Mouse (Mus musculus): ENCODE results near the gene Ccdc180. TPM values are rescaled to one million over a fixed set of nuclear protein-coding genes. Genes with fewer than 3 reads are reported as not detected.
A peak's percentile ranks its signal among the peaks of the same experiment; 100 is the strongest.

Gene Ccdc180
- total and polyA plus RNA-seq, 3 experiments = 0.20 TPM; not detected in 2

DNA sequence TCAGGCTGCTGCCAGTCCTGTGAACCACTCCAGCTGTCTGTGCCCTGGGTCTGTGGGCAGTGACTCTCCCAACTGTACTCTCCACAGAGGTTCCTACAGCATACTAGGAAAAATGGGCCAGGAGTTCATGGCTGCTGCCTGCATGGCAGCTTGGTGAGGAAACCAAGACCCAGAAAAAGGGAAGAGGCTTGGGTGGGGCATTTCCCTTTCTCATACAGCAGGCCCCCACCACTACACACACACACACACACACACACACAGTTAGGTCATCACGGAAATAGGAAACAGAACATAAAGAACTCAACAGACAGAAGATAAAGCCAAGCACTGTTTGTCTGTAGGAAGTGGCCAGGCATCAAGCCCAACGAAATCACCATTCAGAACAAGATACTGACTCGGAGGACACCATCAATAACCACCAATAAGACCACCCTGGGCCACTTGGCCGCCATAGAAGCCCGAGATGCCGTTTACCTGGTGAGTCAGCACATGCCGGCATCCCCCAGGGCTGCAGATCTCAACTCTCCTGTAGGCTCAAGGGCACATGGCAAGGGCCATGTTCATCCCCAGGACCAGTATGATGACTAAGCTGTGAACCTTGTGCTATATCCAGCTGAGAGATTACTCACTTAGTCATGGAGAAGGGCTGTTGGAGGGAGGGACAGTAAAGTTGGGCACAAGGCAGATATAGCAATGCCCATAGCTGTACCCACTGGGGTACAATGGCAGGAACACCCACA is 59.2 kb downstream of the Ccdc180 start:
- WGBS = 53% methylated on average over 7 of the region's 7 CpGs
- H3K27ac ChIP-seq = no peak overlapping the region

DNA sequence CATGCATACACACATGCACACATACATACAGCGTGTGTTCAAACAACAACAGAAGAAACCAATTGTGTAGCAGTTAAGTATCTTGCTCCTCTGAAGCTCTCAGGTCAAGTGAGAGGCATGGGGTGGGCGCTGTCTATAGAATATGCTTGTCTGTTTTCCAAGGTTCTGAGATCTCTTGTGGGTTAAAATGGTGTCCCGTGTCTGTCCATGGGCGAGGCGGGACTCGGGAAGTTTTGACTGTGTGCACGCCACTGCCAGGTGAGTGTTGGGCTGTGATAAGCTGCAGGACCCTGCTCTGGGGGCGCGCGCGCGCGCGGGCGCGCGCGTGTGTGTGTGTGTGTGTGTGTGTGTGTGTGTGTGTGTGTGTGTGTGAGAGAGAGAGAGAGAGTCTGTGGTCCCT is 61.7 kb downstream of the Ccdc180 start:
- H3K9ac ChIP-seq (ENCODE audit: low read depth, low read length) = no peak overlapping the region
- H3K4me3 ChIP-seq = no peak overlapping the region
- 97% methylated on average over 12 of the region's 18 CpGs for WGBS
- no peak for DNase-seq
- H3K36me3 ChIP-seq (ENCODE audit: control insufficient read depth, insufficient read depth, low read length) = no peaks in the 10 kb centered on the region
- no peaks in the 10 kb centered on the region for H3K79me2 ChIP-seq (replicated peaks; ENCODE audit: control insufficient read depth, insufficient read depth, low read length)
- intact Hi-C loops (cut with DNase I) = no loop called here
- TF ChIP-seq EP300 (IDR thresholded peaks at IDR 0.05; ENCODE audit: insufficient read depth, low read depth, low read length) (no peak), POLR2A (IDR thresholded peaks at IDR 0.05; ENCODE audit: insufficient read depth, low read depth, low read length) (no peak), CTCF (IDR thresholded peaks at IDR 0.05) (no peak)
- H3K4me1 ChIP-seq (ENCODE audit: control insufficient read depth, insufficient read depth, low read length) = peaks cover 5% of the 10 kb centered on the region
- H3K27me3 ChIP-seq (ENCODE audit: control insufficient read depth, insufficient read depth, low read length) = no peaks in the 10 kb centered on the region
- H3K27ac ChIP-seq = no peak overlapping the region

More for the DNA sequence above, 59.2 kb downstream of the Ccdc180 start:
- TF ChIP-seq EP300 (IDR thresholded peaks at IDR 0.05; ENCODE audit: insufficient read depth, low read depth, low read length) = 0 out of 2 replicates have a peak, but pooled peaks have one; percentile 20
- no peak for TF ChIP-seq CTCF (IDR thresholded peaks at IDR 0.05)
- TF ChIP-seq POLR2A (IDR thresholded peaks at IDR 0.05; ENCODE audit: insufficient read depth, low read depth, low read length) = no peak
- DNase-seq = peak in 1 of 2 experiments; percentile 31
- Histone ChIP-seq H3K27me3 (ENCODE audit: control insufficient read depth, insufficient read depth, low read length) (no peaks in the 10 kb centered on the region), H3K36me3 (ENCODE audit: control insufficient read depth, insufficient read depth, low read length) (no peaks in the 10 kb centered on the region), H3K79me2 (replicated peaks; ENCODE audit: control insufficient read depth, insufficient read depth, low read length) (no peaks in the 10 kb centered on the region), H3K4me3 (no peak overlapping the region), H3K9ac (ENCODE audit: low read depth, low read length) (no peak overlapping the region), H3K4me1 (ENCODE audit: control insufficient read depth, insufficient read depth, low read length) (peaks cover 5% of the 10 kb centered on the region)
- intact Hi-C loops (cut with DNase I) = no loop called here

DNA sequence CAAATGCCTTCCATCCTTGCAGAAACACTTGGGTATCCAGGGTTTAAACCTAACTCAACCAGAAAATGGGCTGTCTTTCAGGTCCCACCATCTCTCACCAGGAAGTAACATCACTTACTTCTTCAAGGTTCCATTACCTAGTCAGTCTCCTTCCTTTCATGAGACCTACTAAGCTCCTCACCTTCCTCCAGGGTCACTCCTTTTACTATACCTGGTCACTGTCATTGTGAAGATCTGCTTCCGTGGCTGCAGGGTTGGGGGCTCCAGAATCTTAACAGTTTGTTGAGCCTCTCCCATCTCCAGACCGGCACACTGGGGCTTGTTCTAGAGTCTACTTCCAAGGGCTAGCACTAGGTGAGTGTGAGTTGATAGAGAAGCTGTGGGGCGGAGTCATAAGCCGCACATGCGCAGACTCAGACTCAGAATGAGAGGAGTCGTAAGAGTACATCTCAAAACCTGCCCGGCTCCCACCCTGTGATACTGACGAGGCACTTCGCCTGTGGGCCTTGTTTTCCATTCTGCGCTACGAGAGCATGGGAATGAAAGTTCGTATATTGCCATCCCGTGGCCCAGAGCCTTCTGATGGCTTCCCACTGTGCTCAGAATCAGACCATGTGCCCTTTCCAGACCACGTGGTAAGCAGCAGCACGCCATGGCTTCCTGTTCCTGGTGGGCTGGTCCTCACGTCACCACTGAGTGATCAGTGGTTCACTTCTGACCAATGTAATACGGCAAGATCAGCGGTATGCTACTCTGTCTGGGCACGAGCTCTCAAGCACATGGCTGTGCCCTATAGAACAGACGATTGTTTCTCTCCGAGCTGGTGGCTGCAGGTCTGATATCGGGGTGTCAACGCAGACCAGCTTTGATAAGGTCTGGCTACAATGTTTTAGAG is 63.2 kb downstream of the Ccdc180 start:
- Histone ChIP-seq H3K36me3 (ENCODE audit: control insufficient read depth, insufficient read depth, low read length) (no peaks in the 10 kb centered on the region), H3K4me1 (ENCODE audit: control insufficient read depth, insufficient read depth, low read length) (peaks cover 5% of the 10 kb centered on the region), H3K27ac (no peak overlapping the region), H3K27me3 (ENCODE audit: control insufficient read depth, insufficient read depth, low read length) (no peaks in the 10 kb centered on the region), H3K79me2 (replicated peaks; ENCODE audit: control insufficient read depth, insufficient read depth, low read length) (no peaks in the 10 kb centered on the region), H3K4me3 (no peak overlapping the region), H3K9ac (ENCODE audit: low read depth, low read length) (no peak overlapping the region)
- DNase-seq = no peak
- WGBS = 87% methylated on average over 23 of the region's 23 CpGs
- intact Hi-C loops (cut with DNase I) = no loop called here
- no peak for TF ChIP-seq EP300 (IDR thresholded peaks at IDR 0.05; ENCODE audit: insufficient read depth, low read depth, low read length)
- no peak for TF ChIP-seq CTCF (IDR thresholded peaks at IDR 0.05)
- no peak for TF ChIP-seq POLR2A (IDR thresholded peaks at IDR 0.05; ENCODE audit: insufficient read depth, low read depth, low read length)

DNA sequence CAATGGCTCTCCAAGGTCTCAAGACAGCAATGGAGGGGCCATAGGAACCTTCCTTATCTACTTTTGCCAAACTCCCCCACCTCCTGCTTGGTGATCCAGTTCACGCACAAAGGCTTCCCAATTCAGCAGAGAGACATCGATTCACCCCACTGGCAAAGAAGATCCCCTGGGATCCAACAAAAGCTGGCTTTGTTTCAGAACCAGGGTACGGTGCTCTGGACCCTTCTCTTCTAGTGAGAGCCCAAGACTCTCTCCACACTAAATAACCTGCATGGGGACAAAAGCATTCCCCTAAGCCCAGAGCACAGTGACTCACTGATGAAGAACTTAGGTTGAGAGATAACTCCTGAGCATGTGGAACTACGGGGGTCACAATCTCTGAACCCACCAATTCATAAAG is 65.1 kb downstream of the Ccdc180 start:
- H3K9ac ChIP-seq (ENCODE audit: low read depth, low read length) = no peak overlapping the region
- WGBS = 83% methylated on average over 4 of the region's 4 CpGs
- no peaks in the 10 kb centered on the region for H3K27me3 ChIP-seq (ENCODE audit: control insufficient read depth, insufficient read depth, low read length)
- no peaks in the 10 kb centered on the region for H3K36me3 ChIP-seq (ENCODE audit: control insufficient read depth, insufficient read depth, low read length)
- intact Hi-C loops (cut with DNase I) = no loop called here
- no peak for DNase-seq
- TF ChIP-seq CTCF (IDR thresholded peaks at IDR 0.05) = no peak
- TF ChIP-seq POLR2A (IDR thresholded peaks at IDR 0.05; ENCODE audit: insufficient read depth, low read depth, low read length) = no peak
- TF ChIP-seq EP300 (IDR thresholded peaks at IDR 0.05; ENCODE audit: insufficient read depth, low read depth, low read length) = no peak
- H3K27ac ChIP-seq = no peak overlapping the region
- no peak overlapping the region for H3K4me3 ChIP-seq
- no peaks in the 10 kb centered on the region for H3K79me2 ChIP-seq (replicated peaks; ENCODE audit: control insufficient read depth, insufficient read depth, low read length)
- H3K4me1 ChIP-seq (ENCODE audit: control insufficient read depth, insufficient read depth, low read length) = no peaks in the 10 kb centered on the region

DNA sequence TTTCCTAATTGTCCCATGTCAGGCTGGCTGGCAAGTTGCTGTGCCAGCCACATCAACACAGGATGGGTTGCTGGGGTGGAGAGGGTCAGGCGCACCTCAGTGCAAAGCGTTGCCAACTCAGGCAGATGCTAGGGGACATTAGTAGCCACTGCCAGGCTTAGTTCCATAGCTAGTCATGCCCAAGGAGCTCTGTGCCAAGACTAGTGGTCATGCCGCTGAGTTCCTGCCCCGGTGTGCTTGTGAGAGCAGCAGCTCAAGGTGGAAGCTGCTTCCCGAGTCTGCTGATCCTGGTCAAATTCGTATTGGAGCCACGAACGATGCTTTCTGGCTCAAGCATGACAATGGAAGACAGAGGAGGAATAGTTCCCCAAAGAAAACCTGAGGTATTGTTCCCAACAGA is 66.0 kb downstream of the Ccdc180 start:
- Histone ChIP-seq H3K36me3 (ENCODE audit: control insufficient read depth, insufficient read depth, low read length) (no peaks in the 10 kb centered on the region), H3K9ac (ENCODE audit: low read depth, low read length) (no peak overlapping the region), H3K27ac (no peak overlapping the region), H3K27me3 (ENCODE audit: control insufficient read depth, insufficient read depth, low read length) (no peaks in the 10 kb centered on the region), H3K79me2 (replicated peaks; ENCODE audit: control insufficient read depth, insufficient read depth, low read length) (no peaks in the 10 kb centered on the region), H3K4me1 (ENCODE audit: control insufficient read depth, insufficient read depth, low read length) (no peaks in the 10 kb centered on the region), H3K4me3 (no peak overlapping the region)
- TF ChIP-seq CTCF (IDR thresholded peaks at IDR 0.05) (no peak), POLR2A (IDR thresholded peaks at IDR 0.05; ENCODE audit: insufficient read depth, low read depth, low read length) (no peak), EP300 (IDR thresholded peaks at IDR 0.05; ENCODE audit: insufficient read depth, low read depth, low read length) (no peak)
- WGBS = 91% methylated on average over 8 of the region's 8 CpGs
- DNase-seq = no peak
- intact Hi-C loops (cut with DNase I) = no loop called here
